Mouse (Mus musculus) G1E (cell line): ENCODE data around the gene Zfp219. TPM values are rescaled to one million over a fixed set of nuclear protein-coding genes. Genes with fewer than 3 reads are reported as not detected.

Source experiments
- ATAC-seq: 2 replicates; pipeline ENCODE4 v1.8.0; 2016; ENCODE audit warnings: mild to moderate bottlenecking; ENCODE audit not compliant: insufficient number of reproducible peaks, poor library complexity, low FRiP score, severe bottlenecking; ENCODE audit errors: extremely low read depth
- DNase-seq: peaks from one replicate; pipeline ENCODE4 v3.0.0; 2012; ENCODE audit warnings: low spot score
- H3K27me3 ChIP-seq: 2 replicates; pipeline ENCODE4 v1.6.1; 2012; ENCODE audit warnings: mild to moderate bottlenecking, low read length, inconsistent platforms; ENCODE audit not compliant: insufficient read depth
- H3K36me3 ChIP-seq: replicated peaks from 2 replicates; pipeline ENCODE3; 2012; ENCODE audit warnings: mild to moderate bottlenecking, inconsistent platforms
- H3K4me1 ChIP-seq: 2 replicates; pipeline ENCODE4 v1.6.1; 2012; ENCODE audit warnings: low read depth, low read length, inconsistent platforms, mixed read lengths; ENCODE audit not compliant: insufficient read depth
- H3K4me3 ChIP-seq: 2 replicates; pipeline ENCODE4 v1.5.1; 2012; ENCODE audit warnings: low read depth, mild to moderate bottlenecking, inconsistent platforms, low read length, moderate library complexity, mixed read lengths
- H3K9me3 ChIP-seq: replicated peaks from 2 replicates; pipeline ENCODE4 v1.6.1; 2012; ENCODE audit warnings: inconsistent platforms
- CTCF ChIP-seq: IDR thresholded peaks from 2 replicates; pipeline ENCODE4 v1.5.1; 2012; ENCODE audit warnings: low read depth, low read length, inconsistent platforms, mixed read lengths
- GATA1 ChIP-seq: IDR thresholded peaks from 2 replicates; pipeline ENCODE4 v1.6.1; 2012; ENCODE audit warnings: borderline replicate concordance, low read length, inconsistent platforms, mixed read lengths
- GATA2 ChIP-seq: IDR thresholded peaks from 2 replicates; pipeline ENCODE4 v1.6.1; 2012; ENCODE audit warnings: low read depth, low read length, inconsistent platforms, borderline replicate concordance
- POLR2AphosphoS5 ChIP-seq: IDR thresholded peaks from 2 replicates; pipeline ENCODE4 v1.6.1; 2012; ENCODE audit warnings: low read depth, low read length, inconsistent platforms; ENCODE audit not compliant: insufficient replicate concordance
- TAL1 ChIP-seq: conservative IDR thresholded peaks from 2 replicates; pipeline ENCODE4 v1.6.1; 2012; ENCODE audit warnings: low read depth, low read length, inconsistent platforms, mixed read lengths
- polyA plus RNA-seq: library from polyadenylated mRNA; stranded (reverse); fragments of >175 nt; gene quantifications from 2 replicates; pipeline ENCODE4 v1.2.3, GENCODE M21; 2012
- total RNA-seq, 2 experiments: library from RNA; stranded (forward) in 1 of 2; stranded (reverse) in 1 of 2; fragments of 200-1000 nt in 1 of 2; fragments of >200 nt in 1 of 2; fragmentation: Nextera tagmentation in 1 of 2; gene quantifications; 2 replicates each; pipeline ENCODE4 v1.2.3; 2014 to 2017

The Zfp219 gene
- total and polyA plus RNA-seq, 3 experiments = 16.9 to 83.1 (median 29.6) TPM

GRCm38 (mm10) chr14:51985301-51986152 is 35.0 kb downstream of the Zfp219 start:
- Histone ChIP-seq H3K4me1 (peaks cover 56% of the 10 kb centered on the region), H3K36me3 (peaks cover 21% of the 10 kb centered on the region), H3K4me3 (peak overlapping the region; percentile 74), H3K9me3 (no peaks in the 10 kb centered on the region), H3K27me3 (peaks cover 8% of the 10 kb centered on the region)
- TF ChIP-seq GATA1 (no peak), POLR2AphosphoS5 (no peak), GATA2 (no peak), TAL1 (no peak), CTCF (no peak)
- ATAC-seq = peak; percentile 45
- peak; percentile 43 for DNase-seq

- H3K4me1 ChIP-seq = peaks cover 51% of the 10 kb centered on the region
- peak; percentile 58 for DNase-seq
Measured at GRCm38 (mm10) chr14:51984247-51985231, 36.0 kb downstream of the Zfp219 start, which contains the start of gene Arhgef40. Gene Arhgef40 (plus strand): TSS chr14:51984719.

GRCm38 (mm10) chr14:51983855-51984246 is 36.7 kb downstream of the Zfp219 start:
- no peak for TF ChIP-seq POLR2AphosphoS5
- TF ChIP-seq CTCF = no peak
- TF ChIP-seq TAL1 = no peak
- no peak for TF ChIP-seq GATA1
- no peak for TF ChIP-seq GATA2
- Histone ChIP-seq H3K36me3 (peaks cover 7% of the 10 kb centered on the region), H3K9me3 (no peaks in the 10 kb centered on the region), H3K4me3 (peak overlapping the region; percentile 74; the same call in 1 of the 2 replicates), H3K27me3 (peaks cover 16% of the 10 kb centered on the region), H3K4me1 (peaks cover 45% of the 10 kb centered on the region)
- ATAC-seq (no peak), DNase-seq (no peak)

More at GRCm38 (mm10) chr14:51984247-51985231, 36.0 kb downstream of the Zfp219 start, which contains the start of gene Arhgef40:
- ATAC-seq = no peak
- TF ChIP-seq CTCF (no peak), GATA1 (no peak), POLR2AphosphoS5 (no peak), GATA2 (no peak), TAL1 (no peak)
- H3K9me3 ChIP-seq = no peaks in the 10 kb centered on the region
- H3K27me3 ChIP-seq = peaks cover 11% of the 10 kb centered on the region
- H3K4me3 ChIP-seq = peak within 1 kb of the TSS; percentile 74
- peaks cover 14% of the 10 kb centered on the region for H3K36me3 ChIP-seq

DNA sequence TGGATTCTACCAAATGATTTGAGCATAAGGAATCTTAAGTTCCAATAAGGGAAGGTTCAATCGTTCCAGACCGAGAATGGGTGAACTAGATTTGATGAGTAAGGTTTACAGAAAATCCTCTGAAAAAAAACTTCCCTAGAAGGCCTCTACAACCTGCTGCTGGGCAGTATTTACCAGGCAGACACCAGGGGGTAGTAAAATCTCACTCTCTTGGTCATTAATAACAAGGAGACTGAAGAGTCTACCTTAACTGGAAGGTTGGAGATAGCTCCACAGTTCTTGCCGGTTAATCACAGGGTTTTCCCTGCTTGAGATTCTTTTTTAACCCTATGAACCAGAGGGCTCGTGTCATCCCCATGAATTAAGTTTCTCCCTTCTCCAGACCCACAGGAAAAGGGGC is 37.3 kb downstream of the Zfp219 start:
- no peak for DNase-seq
- no peak for ATAC-seq
- TF ChIP-seq GATA1 = no peak
- no peak overlapping the region for H3K4me3 ChIP-seq
- H3K4me1 ChIP-seq = peaks cover 40% of the 10 kb centered on the region
- H3K27me3 ChIP-seq = peaks cover 16% of the 10 kb centered on the region
- H3K9me3 ChIP-seq = no peaks in the 10 kb centered on the region
- H3K36me3 ChIP-seq = peaks cover 3% of the 10 kb centered on the region

GRCm38 (mm10) chr14:51979252-51979651 is 41.3 kb downstream of the Zfp219 start:
- H3K4me3 ChIP-seq = no peak overlapping the region
- H3K9me3 ChIP-seq = no peaks in the 10 kb centered on the region
- peaks cover 4% of the 10 kb centered on the region for H3K4me1 ChIP-seq
- ATAC-seq = no peak
- H3K27me3 ChIP-seq = peaks cover 21% of the 10 kb centered on the region
- TF ChIP-seq POLR2AphosphoS5 (no peak), TAL1 (no peak), CTCF (no peak), GATA1 (no peak), GATA2 (no peak)
- no peaks in the 10 kb centered on the region for H3K36me3 ChIP-seq
- no peak for DNase-seq

DNA sequence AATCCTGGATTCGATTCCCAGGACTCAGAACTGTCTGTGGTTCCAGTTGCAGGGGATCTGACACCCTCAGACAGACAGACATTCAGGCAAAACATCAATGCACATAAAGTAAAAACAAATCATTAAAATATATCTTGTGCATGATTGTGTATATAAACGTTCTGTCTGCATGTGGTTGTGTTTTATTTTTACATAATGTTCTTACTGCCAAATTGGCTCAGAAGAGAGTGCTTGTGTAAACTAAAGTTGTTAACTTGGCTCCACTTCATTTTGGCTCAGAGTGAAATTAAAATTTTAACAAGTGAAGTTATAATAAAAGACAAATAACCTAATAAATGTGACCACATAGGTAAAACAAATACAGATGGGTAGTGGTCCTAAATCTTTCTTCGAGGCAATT is 53.1 kb downstream of the Zfp219 start:
- Histone ChIP-seq H3K4me1 (no peaks in the 10 kb centered on the region), H3K9me3 (no peaks in the 10 kb centered on the region), H3K27me3 (no peaks in the 10 kb centered on the region), H3K4me3 (no peak overlapping the region), H3K36me3 (no peaks in the 10 kb centered on the region)
- no peak for TF ChIP-seq GATA1
- TF ChIP-seq CTCF = no peak
- no peak for TF ChIP-seq POLR2AphosphoS5
- no peak for TF ChIP-seq GATA2
- no peak for TF ChIP-seq TAL1
- DNase-seq (no peak), ATAC-seq (no peak)
